Mouse (Mus musculus): ENCODE data around the gene Ankrd22.

The Ankrd22 gene

DNA sequence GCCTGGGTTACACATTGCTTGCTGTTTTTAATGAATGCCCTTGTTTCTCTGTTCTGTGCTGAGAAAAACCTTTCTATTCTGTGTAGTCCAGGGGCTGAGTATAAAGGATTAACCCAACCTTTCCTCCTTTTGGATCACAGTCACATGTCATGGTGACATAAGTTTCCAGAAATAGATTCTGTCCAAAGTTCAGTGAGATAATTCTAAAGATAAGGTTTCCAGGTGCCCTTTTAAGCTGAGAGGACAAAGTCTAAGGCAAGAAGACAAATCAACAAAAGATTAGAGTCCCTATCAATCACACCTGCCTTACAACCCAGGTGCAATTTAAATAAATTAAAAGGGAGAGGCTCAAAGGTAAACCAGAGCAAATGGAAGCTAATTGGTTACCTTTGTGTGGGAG lies 91.6 kb downstream of the Ankrd22 start:
- no peak for DNase-seq
